Mouse (Mus musculus): Measurements from ENCODE around the gene Ripk1.

DNA sequence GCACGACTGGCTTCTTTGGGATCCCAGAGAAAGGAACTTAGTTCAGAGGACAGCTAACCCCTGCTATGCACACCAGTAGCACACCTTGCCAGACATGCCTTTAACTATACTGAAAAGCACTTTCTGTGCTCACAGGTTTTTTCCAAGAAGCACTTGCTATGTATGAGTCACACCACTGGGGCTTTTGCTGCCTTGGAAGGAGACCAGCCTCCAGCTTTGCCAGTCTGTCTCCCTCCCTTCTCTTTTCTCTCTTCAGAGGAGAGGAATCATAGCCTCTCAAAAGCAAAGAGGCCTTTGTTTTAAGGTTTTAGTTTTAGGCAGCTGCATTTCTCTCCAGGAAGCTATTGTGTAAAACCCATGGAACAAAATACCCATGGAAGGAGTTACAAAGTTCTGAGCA is 64.2 kb downstream of the Ripk1 start:
- TF ChIP-seq CTCF (IDR thresholded peaks at IDR 0.05; ENCODE audit: control insufficient read depth, insufficient read depth, low read length) = no peak
- TF ChIP-seq POLR2A (IDR thresholded peaks at IDR 0.05; ENCODE audit: borderline replicate concordance, control insufficient read depth, low read depth, low read length) = no peak

All from bone marrow, adult 2 months (tissue).